Mouse (Mus musculus): ENCODE results near the gene Drc3. TPM values are rescaled to one million over a fixed set of nuclear protein-coding genes. Genes with fewer than 3 reads are reported as not detected.
A peak's percentile ranks its signal among the peaks of the same experiment; 100 is the strongest.
"Not testable (repeated sequence)": the region's sequence is repeated elsewhere in the genome, so short reads cannot be mapped to it uniquely, and the experiment has no call there.

The Drc3 gene
- total RNA-seq, 2 experiments from 2014 or later = not detected

DNA sequence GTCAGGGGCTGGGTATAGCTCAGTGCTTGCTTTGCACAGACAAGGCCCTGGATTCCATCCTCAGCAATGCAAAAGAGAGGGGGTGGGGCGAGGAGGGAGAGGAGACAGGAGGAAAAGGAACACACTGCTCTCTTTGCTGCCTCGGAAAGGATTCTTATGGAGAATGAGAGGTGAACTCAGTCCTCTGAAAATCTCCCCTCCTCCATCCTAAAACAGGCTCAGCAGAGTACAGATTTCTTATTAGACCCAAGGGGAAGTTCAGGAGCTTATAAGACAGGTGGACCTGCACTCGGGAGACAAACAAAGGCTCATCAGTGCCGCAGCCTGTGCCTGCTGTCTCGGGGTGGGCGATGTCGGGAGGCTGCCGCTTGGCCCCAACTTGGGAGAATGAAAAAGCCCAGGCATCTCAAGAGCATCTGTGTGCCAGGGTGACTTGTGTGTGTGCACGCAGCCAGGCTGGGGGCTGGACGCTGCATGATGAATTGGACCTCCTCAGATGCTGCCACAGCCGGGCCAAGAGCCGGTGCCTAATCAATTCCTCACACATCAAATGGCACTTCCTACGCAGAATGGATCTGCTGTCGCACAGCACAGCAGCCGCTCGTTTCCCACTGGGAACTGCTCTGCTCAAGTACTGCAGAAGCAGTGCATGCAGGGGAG, 31.8 kb downstream of the Drc3 start:
- no peak for ATAC-seq (replicated peaks; ENCODE audit: low FRiP score, poor library complexity, severe bottlenecking)

DNA sequence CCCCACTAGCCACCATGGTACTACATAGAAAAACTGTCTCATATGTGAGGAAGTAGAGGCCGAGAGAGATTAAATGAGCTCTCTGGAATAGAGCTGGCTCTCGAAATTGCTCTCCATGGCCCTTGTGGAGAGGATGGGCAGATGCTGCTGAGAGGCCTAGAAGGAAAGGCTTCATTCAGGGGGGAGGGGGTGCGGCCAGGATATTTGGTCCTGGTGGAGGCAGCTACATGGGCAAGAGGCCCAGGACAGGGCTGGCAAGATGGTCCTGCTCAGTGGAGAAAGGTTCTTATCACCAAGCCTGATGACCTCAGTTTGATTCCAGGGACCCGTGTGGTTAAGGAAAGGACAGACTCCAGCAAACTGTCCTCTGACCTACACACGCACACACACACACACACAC, 32.8 kb downstream of the Drc3 start:
- no peak for ATAC-seq (replicated peaks; ENCODE audit: low FRiP score, poor library complexity, severe bottlenecking)

DNA sequence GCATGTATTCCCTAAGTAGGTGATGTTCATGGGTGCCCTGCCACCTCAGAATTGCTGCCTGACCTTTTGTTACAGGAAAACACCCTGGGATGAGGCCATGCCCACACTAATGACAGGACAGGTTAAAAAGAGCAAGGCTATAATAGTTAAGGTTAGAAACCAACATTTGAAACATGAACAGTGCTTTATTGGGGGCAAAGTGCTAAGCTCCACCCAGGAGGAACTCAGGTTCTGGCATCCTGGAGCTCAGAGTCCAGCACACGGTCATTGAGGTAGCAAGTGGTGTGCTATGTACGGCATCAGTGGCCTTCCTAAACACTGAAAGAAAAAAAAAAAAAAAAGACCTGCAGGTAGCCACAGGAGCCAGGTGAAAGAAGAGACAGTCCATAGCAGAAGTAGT, 34.8 kb downstream of the Drc3 start:
- no peak for ATAC-seq (replicated peaks; ENCODE audit: low FRiP score, poor library complexity, severe bottlenecking)

DNA sequence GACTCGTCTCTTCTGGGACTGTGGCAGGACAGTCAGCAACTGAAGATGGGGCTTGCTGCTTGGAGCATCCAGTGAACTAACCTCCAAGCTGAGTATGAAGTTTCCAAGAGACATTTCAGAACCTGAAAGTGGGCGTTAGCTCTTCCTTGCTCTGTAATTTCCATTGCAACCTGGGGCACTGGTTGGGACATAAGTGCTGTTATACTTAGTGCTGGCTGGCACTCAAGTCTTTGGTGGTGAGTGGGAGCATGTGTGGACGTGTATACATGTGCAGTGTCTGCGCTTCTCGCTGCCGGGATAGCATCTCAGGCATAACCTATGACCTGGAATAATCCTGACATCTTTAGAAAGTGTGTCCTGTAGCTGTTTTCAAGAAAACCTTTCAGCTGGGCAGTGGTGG, 38.2 kb downstream of the Drc3 start:
- ATAC-seq (replicated peaks; ENCODE audit: low FRiP score, poor library complexity, severe bottlenecking) = no peak

DNA sequence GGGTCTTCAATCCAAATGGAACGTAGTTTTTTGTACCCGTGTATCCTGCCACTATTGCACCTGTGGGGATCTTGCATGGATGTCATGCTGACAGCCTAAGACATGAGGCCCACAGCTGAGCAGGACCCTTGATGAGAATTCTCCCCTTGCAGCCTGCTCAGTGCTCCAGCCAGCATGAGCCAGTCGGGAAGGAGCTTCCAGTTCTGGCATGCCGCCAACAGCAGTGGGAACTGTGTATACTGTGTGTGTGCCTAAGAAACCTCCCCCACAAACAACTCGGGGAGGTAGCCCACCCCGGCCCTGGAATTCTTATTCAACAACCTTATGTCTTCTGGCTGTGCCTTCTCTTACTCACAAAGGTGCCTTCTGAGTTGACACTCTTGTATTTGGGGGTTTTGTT, 43.4 kb downstream of the Drc3 start:
- no peak for ATAC-seq (replicated peaks; ENCODE audit: low FRiP score, poor library complexity, severe bottlenecking)

DNA sequence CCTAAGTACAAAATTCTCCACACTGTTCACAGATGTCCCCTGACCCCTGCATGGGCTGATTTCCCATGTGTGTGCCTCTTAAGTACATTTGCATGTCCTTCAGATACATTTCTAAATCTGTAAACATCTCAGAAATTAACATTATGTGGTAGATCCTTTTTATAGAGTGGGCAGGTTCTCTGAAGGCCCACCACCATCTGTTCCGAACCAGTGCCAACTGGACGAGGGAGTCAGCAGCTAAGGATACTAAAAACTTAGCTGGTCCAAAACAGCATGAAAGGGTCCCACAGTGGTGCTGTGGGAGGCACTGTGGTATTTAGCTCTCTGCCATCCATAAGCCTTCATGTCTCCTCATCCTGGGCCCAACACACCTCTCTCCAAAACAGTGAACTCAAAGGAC, 44.0 kb downstream of the Drc3 start:
- no peak for ATAC-seq (replicated peaks; ENCODE audit: low FRiP score, poor library complexity, severe bottlenecking)

DNA sequence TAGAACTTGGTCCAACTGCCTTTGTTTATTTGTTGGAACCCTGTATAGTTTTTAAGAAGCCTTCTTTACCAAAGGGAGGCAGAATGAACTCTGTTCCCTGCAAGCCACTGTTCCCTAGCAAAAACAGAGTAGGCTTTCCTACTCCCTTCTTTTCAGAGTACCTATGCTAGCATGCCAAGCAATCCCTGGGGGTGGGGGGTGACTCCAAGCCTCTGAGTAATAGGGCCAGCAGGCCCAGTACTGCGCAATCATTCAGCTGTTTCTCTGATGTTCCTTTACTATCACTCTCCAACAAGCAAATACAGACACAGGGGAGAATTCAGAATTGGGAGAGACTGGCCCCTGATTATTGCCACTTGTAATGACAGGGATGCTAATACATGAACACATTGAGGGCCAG, 53.5 kb downstream of the Drc3 start:
- no peak for ATAC-seq (replicated peaks; ENCODE audit: low FRiP score, poor library complexity, severe bottlenecking)

DNA sequence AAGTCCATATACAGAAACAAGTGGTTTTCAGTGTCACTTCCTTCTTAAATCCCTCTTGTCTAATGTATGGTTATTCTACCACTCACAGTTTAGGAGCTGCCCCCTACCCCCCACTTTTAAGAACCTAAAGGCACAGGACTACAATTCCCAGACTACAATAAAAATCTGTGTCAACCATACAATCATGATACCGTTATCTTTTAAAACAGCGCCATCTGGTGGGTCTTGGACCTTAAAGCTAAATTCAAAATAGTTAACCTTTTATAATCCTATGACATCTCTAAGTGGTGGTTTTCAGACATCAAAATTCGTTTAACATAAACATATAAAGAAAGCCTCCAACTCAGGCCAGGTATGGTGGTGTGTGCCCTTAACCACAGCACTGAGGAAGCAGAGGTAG, 59.0 kb downstream of the Drc3 start:
- ATAC-seq (replicated peaks; ENCODE audit: low FRiP score, poor library complexity, severe bottlenecking) = no peak

DNA sequence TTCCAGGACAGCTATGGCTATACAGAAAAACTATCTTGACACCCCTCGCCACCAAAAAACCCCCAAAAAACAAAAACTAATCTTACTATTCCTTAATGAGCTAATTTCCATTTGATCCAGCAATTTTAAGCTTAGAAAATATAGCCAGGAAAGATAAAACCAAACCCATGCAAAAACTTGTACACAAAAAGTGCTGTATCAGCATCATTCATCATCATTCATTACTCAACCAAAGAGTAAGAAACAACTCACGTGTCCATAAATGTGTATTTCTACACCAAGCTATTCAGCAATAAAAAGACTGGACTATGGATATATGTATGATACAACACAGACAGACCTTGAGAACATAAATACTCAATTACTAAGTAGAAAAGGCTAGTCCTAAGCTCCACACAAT, 59.8 kb downstream of the Drc3 start:
- ATAC-seq (replicated peaks; ENCODE audit: low FRiP score, poor library complexity, severe bottlenecking) = no peak

DNA sequence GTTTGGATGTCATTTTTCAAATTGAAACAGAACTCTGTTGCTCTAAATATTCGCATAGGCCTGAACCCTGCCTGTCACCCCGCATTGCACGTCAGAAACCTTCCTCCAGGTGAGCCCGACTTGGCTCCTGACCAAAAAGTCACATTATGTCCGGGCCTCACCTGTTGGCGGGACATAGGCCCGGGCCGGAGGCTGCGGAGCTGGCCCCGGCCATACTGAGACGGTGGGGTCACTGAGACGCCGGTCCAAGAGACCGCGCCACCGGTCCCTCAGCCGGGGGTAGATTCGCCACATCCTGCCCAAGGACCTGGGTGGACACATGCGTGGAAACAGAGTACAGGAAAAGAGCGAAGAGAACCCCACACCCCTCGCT, 63.4 kb downstream of the Drc3 start:
- ATAC-seq (replicated peaks; ENCODE audit: low FRiP score, poor library complexity, severe bottlenecking) = peak; percentile 36

DNA sequence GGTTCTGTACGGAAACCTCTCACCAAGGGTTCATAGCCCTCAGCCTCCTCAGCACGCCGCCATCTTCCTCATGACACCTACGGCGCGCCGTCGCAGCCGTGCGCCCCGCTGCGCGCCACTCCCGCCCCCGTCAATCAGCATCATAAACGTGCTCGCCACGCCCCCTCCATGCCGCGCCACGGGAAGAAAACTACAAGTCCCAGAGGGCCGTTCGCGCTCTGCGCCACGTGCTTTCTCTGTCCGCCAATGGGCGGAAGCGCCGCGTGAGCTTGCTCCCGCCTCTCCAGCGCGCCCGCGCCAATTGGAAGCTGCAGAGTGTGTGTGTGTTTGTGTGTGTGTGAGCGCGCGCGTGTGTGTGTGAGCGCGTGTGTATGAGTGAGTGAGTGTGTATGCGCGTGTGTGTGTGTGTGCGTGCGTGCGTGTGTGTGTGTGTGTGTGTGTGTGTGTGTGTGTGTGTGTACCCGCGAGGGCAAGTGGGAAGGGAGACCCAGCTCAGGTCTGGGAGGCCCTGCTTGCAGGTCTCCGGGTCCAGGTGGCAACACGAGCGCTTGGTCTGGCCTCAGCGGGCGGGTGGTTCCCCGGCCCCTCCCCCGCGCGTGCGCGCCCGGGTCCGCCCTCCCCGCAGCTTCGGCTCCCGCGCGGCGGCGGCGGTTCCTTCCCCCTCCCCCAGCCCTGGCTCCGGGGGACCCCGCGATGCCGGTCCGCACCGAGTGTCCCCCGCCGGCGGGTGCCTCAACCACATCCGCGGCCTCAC, 64.0 kb downstream of the Drc3 start, which contains the start of gene Gid4:
Gene Gid4, plus strand, starts transcription at position 183 of the 754 bp plus-strand sequence.
- peak; percentile 90 for ATAC-seq (replicated peaks; ENCODE audit: low FRiP score, poor library complexity, severe bottlenecking)

DNA sequence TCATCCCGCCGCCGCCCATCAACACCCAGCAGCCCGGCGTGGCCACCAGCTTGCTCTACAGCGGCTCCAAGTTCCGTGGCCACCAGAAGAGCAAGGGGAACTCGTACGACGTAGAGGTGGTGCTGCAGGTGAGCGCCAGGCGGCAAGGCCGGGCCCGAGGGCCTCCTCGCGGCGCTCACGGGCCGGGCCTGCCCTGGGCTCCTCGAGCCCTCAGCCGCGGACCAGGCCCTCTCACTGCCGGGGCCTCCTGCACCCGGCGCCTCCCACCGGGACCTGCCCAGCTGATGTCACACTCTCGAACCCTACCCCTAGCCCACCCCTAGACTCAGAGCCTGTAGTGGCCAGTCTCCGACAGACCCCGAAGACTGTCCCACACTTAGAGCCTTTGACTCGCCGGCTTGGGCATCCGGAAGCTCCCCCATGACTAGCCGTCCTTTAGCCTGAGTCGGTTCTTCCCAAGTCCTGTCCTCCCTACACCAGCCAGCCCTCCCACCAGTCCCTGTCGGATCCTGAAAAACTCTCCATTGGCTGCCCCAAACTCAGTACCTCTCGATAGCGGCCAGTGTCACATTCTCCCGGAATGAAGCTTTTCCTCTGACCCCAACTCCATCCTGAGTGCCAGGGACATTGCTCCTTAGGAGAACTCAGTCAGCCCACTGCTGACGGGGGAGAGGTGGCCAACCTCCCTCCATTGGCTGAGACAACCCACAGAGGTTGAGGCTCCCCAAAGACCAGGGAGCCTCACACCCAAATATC, 64.8 kb downstream of the Drc3 start, which contains the start of gene Atpaf2:
Gene Atpaf2, minus strand, starts transcription at position 741 of the 756 bp plus-strand sequence.
- ATAC-seq (replicated peaks; ENCODE audit: low FRiP score, poor library complexity, severe bottlenecking) = peak; percentile 21; the same call in 1 of the 2 replicates

DNA sequence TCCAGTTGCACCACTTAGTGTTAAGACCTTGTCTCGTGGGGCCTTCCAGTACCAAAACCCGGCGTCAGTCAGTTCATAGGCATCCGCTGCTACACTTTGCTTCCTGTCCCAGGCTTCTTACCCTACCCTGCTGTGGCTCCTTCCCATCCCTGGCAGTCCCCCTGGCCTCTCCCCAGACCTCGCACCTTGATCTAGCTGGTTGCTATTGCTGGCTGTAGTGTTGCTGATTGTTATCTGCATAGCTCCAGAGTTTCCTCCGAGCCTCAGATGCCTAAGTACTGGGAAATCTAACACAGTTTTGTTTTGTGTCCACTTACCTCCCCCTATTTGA, 65.3 kb downstream of the Drc3 start:
- no peak; the same call in 1 of the 2 replicates for ATAC-seq (replicated peaks; ENCODE audit: low FRiP score, poor library complexity, severe bottlenecking)

DNA sequence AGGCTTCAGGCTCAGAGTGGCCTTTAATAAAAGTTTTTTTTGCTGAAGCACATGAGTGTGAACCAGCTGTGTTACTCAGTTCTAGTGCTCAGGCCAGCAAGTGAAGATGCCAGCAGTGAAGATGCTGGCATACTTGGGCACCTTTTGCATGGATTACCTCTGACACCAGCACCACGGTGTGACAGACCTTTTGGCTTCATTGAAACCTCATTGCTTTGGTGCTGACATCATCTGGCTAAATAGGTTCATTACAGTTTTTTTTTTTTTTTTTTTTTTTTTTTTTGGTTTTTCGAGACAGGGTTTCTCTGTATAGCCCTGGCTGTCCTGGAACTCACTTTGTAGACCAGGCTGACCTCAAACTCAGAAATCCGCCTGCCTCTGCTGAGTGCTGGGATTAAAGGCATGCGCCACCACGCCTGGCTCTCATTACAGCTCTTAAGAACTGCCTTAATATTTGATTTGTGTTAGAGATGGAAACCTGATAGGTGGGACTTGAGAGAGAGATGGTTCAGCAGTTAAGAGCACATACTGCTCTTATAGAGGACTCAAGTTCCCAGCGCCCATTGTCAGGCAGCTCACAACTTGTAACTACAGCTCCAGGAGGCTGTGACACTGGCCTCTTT, 69.0 kb downstream of the Drc3 start:
- no peak for ATAC-seq (replicated peaks; ENCODE audit: low FRiP score, poor library complexity, severe bottlenecking)

DNA sequence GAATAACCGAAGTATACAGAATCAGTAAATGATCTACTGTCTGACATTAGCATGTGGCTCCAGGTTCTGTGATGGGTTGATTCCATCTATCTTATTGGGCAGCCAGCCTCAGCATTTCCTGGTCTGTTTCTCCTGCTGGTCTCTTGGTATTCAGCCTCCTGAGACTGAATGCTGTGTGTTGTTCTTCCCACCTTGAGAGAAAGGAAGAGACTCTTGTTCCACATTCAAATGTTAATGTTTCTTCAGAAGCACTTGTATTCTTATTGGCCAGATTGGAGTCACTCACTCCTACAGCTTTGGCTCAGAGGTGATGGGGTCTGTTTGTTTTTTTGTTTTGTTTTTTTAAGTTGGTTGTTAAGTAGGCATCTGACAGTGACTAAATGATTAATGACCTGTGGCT, 69.9 kb downstream of the Drc3 start:
- no peak for ATAC-seq (replicated peaks; ENCODE audit: low FRiP score, poor library complexity, severe bottlenecking)

DNA sequence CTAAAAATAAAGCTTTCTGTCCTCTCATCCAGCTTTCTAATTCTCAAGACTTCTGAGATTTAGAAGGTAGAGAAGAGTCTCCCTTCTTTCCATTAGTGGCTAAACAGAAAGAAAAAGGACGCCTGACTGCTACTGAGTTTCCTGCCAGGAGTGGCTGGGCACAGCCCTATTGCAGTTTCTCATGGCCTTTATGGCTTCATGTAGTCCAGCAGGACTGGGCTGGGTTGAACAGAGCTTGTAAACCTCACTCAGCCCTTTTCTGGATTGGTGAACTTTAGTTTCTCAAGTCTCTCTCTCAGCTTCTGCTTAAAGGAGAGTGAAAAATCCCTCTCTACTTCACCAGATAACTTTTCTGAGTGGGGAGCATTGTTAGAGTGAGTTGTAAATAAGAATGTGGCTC, 73.3 kb downstream of the Drc3 start:
- no peak for ATAC-seq (replicated peaks; ENCODE audit: low FRiP score, poor library complexity, severe bottlenecking)

DNA sequence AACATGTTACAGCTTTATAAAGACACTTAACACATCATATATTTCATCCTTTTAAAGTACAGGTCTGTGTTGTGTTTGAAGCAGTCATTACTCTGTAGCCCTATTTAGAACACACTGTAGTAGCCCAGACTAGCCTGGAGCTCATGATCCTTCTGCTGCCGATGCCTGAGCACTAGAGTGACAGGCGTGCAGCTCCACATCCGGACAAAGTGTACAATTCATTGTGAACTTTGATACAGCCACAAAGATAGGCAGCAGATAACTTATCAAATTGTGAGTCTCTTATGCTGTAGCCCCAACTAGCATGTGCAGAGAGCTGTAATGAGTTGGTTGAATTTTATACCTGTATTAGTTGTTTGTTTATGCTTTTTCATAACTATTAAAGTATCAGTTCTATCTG, 74.5 kb downstream of the Drc3 start:
- ATAC-seq (replicated peaks; ENCODE audit: low FRiP score, poor library complexity, severe bottlenecking) = no peak

DNA sequence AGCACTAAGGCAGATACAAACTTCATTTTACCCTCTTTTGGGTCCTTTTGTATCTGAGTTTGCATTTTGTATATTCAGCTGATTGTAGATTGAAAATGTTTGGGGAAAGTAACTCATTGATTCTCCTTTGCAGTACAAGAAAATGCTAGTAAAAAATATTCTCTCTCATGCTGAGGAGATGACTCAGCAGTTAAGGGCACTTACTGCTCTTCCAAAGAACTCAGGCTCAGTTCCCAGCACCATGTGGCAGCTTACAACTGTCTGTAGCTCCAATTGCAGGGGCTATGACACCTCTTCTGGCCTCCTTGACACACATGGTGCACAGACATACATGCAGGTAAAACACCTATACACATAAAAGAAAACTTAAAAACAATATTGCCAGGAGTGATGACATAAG, 80.4 kb downstream of the Drc3 start:
- ATAC-seq (replicated peaks; ENCODE audit: low FRiP score, poor library complexity, severe bottlenecking) = no peak

DNA sequence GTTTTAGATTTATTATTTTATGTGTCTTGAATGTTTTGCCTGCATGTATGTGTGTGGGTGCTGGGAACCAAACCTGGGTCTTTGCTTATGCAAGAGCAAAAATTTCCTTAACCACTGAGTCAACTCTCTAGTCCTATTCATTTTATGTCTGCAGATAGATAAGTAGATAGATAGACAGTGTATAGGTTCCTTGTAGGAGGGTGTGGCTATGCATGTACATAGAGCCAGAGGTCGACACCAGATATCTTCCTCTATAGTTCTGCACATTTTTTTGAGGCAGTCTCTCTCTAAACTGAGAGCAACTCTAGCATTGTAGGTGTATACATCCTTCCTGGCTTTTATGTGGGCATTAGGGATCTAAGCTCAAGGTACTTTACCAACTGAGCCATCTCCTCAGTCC, 82.0 kb downstream of the Drc3 start:
- no peak for ATAC-seq (replicated peaks; ENCODE audit: low FRiP score, poor library complexity, severe bottlenecking)

DNA sequence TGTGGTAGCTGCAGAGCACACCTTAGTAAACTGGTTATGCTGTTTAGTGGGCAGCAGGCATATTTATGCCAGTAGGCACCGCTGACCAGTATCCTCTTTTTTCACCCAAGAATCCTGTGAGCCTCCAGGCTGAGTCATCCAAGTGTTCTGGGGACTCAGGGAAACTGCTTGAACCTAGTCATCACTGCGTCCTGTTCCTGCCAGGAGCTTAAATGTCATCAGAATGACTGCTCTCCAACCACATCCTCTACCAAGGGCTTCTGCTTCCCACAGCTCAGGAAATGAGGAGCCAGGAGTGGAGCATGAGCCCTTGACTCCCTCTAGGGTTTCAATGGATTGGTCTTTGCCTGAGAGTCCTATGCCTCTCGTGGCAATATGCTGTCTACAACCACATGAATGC, 83.5 kb downstream of the Drc3 start:
- no peak for ATAC-seq (replicated peaks; ENCODE audit: low FRiP score, poor library complexity, severe bottlenecking)

DNA sequence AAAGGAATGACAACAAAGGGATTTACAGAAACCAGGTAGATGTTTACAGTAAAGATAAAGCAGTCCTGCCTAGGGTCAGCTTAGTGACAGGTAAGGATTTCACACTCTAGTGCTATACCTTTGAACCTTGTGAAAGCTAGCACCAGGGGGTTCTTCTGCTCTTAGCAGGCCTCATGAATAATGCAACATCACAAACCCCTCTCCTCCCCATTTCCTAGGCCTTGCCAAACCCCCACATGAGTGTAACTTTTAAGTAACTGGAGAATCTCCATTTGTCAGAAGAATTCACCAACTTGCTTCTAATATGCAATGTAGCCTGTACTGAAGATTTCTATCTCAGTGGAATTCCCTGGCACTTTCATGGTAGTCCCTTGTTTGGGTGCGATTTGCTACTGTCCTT, 86.5 kb downstream of the Drc3 start:
- not testable (repeated sequence) for ATAC-seq (replicated peaks; ENCODE audit: low FRiP score, poor library complexity, severe bottlenecking)

Measured in erythroid progenitor cell, adult 5-6 weeks (primary cell).